Mouse (Mus musculus): Measurements from ENCODE around the gene 2610028H24Rik.

2610028H24Rik gene

DNA sequence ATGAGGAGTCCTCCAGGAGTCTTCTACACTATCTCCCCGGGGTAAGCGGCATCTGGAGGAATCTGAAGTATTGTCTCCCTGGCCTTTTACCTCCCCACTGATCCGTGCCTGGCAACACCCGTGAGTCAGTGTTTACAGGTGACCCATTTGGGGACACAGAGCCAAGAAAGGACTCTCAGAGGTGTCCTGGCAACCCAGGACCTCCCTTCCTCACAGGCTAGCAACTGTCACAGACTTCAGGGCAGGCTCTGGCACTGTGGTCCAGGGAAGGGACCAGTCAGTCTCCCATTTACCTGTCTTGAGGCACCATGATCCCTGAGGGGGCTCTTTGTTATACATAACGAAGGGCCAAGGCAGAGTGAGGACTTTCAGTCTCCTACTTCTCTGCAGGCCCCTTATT, at the start of gene 2610028H24Rik:
Gene 2610028H24Rik (plus strand): TSS at position 231 of the 400 bp plus-strand sequence.
- DNase-seq (ENCODE audit: low read depth, low spot score) = no peak

- no peak for DNase-seq (ENCODE audit: low read depth, low spot score)
Observed at GRCm38 (mm10) chr10:76408520-76408919, 40.4 kb upstream of the 2610028H24Rik start.

DNA sequence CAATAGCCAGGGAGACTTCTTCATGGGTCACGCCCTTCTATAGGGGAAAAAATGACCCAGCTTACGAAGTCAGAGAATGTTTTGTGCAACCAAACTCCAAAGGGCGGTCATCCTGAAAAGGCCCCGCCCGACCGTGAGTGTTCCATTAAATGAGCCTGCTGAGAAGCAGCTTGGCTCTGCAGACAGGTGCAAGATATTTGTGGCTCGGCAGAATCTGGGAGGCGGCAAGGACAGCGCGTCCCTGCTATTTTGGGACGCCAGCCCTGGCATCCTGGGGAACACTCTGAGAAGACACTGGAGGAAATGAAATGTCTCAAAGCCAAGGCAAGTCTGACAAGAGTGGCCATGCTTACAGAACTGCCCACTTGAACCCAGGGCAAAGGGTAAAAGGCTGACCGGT, 32.1 kb upstream of the 2610028H24Rik start:
- DNase-seq (ENCODE audit: low read depth, low spot score) = no peak

DNA sequence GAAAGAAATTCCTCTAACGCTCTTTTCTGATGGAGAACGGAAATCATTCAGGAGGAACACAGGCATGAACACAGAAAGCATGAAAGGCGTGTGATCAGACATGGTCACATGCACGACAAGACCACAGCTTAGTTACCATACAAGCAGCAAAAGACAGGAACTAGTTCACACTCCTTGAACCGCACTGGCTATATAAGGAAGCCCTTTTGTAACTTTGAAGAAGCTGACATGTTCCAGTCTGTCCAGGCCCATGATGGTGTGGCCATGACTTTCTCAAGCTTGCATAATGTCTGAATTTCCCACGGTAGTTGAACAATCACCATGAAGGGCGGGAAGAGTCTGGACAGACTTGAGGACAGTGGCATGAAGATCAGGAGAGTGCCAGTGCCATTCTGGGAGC, 23.2 kb upstream of the 2610028H24Rik start:
- DNase-seq (ENCODE audit: low read depth, low spot score) = no peak

DNA sequence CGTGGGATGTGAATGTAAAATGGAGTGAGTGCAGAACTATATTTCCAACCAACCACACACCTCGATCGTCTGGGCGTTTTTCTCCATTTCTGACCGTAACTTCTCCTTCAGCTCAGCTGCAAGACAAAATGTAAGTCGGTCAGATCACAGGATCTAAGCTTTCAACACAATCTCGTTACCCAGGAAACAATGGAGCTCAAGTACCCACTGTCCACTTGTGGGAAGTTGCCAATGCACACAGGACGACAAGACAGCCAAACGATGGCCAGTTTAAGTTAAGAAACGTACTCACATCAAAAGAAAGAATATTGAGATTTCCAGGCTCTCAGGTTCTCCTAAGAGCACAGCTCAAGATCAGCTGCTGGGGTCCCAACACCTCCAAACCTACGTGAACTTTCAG, 15.0 kb upstream of the 2610028H24Rik start:
- no peak for DNase-seq (ENCODE audit: low read depth, low spot score)

- no peak for DNase-seq (ENCODE audit: low read depth, low spot score)
Observed at GRCm38 (mm10) chr10:76439107-76439890, 9.6 kb upstream of the 2610028H24Rik start.

DNA sequence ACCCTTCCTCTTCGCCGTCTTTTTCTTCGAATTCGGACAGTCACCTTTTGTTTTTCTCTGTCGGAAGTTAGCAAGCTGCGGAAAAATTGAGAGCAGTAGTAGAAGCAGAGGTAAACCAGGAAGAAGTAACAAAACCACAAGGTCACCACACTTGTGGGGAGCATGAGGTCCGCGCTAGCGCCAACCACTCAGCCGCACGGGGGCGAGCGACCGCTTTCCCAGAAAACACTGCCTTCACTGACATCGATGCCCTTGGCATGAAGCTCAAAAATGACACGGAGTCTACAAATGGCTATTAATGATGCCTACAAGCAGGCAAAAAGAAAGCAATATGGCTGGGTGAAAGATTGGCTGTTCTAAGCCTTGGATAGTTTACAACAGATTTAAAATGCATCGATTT, 8.6 kb upstream of the 2610028H24Rik start, which contains the start of gene AC141477.1:
Gene AC141477.1 (minus strand): TSS at position 164 of the 400 bp plus-strand sequence.
- DNase-seq (ENCODE audit: low read depth, low spot score) = no peak

DNA sequence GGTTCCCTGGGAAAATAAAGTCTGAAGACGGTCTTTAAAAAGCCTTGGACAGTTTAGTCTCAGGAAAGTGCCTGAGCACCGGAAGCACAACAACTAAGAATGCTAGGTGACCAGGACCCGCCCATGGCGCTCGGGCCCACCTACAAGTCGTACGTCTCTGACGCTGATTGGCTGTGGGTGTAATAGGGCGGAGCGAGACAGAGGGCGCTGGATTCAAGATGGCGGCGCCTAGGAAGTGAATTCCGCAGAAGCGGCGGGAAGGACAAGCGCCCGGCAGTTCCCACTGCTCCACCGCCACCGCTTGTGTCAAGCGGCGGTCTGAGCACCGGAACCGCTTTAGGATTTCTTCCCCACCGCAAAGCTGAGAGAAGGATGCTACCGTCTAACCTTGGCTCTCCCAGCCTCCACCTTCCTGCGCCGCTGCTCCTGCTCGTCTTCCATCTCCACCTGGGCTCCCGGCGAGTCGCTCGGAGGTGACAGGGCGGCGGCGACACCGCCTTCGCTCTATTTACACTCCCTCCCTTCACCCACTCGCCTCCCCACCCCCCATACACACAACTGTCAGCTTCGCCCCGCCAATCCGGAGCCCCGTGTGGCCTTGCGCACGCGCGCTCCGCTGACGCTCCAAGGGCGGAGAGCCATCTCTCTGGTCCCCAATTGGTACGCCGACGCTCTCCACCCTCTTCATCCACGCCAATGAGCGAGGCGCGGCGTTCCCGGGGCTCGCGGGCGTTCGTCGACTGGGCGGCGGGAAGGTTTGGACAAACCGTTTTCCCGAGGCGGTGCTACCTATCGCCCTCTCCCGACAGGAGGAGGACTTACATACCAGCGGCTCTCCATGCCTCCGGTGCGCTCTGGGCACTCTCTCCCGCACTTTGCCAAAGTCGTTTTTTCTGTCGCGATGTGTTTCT, 6.4 kb upstream of the 2610028H24Rik start, which contains the start of gene Pcnt:
Gene Pcnt (minus strand): TSS at position 609 of the 911 bp plus-strand sequence.
- DNase-seq (ENCODE audit: low read depth, low spot score) = peak; percentile 91

GRCm38 (mm10) chr10:76445996-76446681, 2.7 kb upstream of the 2610028H24Rik start:
- no peak for DNase-seq (ENCODE audit: low read depth, low spot score)

DNA sequence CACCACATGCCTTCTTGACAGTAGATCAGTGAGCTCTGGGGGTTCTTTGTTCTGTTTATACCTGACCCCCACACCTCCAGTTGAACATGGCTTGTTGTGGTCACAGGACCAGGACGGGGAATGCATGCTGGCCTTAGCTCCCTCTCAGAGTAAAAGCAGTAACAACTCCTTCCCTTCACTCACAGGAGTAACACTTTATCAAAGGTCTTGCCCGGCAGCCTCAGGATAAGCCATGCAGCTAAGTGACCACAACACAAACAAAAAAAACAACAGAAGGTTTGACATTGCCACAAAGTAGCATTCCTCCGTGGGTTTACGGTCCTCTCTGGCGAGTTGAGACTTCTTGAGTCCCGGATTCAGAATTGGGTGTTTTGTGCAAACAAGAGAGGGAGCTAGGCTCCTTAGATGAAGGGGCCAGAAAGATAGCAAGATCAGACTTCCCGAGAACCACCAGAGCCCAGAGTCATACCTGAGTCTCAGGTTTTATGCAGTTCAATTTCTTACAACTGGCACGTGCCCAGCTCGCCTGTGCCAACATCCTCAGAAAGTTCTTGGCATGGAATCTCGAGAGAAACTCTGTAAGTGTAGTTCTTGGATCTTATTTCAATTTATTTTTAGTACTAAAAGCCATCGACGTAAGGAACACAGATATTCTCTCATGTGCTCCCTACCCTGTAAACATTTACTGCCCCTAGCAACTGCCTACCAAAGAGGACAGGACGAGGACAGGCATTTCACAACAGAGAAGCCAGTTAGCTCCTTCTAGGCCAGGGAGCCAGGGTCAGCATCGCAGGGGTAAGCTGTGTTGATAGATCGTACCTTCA, 1.3 kb upstream of the 2610028H24Rik start:
- no peak for DNase-seq (ENCODE audit: low read depth, low spot score)

- peak; percentile 26 for DNase-seq (ENCODE audit: low read depth, low spot score)
Observed at GRCm38 (mm10) chr10:76455289-76455688, 6.4 kb downstream of the 2610028H24Rik start.

DNA sequence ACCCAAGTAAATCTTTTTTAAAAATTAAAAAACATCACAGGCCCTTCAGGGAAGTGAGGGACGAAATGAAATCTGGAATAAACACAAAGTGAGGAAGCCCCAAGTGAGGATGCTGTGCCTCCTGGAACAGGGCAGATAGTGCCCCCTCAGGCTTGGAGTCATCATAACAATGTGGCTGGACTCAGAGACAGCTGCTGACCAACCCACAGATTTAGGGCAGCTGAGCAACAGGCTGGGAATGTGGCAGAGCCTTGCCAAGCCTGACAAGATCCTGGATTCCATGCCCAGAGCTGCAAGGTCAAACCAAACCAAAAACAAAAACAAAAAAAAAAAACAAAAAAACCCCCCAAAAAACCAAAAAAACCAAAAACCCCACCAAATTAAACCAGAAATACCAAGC, 12.4 kb downstream of the 2610028H24Rik start:
- no peak for DNase-seq (ENCODE audit: low read depth, low spot score)

DNA sequence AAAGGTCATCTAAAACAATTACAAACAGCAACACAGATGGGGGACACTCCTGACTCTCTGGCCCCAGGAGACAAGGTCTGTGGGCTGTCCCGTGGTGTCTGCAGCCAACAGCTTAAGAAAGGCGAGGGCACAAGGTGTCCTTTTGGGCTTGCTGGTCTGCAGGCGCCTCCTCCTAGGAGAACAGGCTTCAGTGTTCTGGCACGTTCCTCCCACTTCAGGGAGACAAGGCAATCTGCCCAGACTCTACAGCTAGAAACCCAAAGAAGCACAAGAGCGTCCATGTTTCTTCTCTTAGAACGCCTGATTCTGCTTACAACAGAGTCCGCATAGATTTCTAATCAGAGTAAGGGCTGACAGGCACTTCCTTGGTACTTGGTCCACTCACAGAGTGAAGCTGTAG, 13.4 kb downstream of the 2610028H24Rik start:
- no peak for DNase-seq (ENCODE audit: low read depth, low spot score)

GRCm38 (mm10) chr10:76462721-76463120, 13.8 kb downstream of the 2610028H24Rik start:
- DNase-seq (ENCODE audit: low read depth, low spot score) = no peak

DNA sequence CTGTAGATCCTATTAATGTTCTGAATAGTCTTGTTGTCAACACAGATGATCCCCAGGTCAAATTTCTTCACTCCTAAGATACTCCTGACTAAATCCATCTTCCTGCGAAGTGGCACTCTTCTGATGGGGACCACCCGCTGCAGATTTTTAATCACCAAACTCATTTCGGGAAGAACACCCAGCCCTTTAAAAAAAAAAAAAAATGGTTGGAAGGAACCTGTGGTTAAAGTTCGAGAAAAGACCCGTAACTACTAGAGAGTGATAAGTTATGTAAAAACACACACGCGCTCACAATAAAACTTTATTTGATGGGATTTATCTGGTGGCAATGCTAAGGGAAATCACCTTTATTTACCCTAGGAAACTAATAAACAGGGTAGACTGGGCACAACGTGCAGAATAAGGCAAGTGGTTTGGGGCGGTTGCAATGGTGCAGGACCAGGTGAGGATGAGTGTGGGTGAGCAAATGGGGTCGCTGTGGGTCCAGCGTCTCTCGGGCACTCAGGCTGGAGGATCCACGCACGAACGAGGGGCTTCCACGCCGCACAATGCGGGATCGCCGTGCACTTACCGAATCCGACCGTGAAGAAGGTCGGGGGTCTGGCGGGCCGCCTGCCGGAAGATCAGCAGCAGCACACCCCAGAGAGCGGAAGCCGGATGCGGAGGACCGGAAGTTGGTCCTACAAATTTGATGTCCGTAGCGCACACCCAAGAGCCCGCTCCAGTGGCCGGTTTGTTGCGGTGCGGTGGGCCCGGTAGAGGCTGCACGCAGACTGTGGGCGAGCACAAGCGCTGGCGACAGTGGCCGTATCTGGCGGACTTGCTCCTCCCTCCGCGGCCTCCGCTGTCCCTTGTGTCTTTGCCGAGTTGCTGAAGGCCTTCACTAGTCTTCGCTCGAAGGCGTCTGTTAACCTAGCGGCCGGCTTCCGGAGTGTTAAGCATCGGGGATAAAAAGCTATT, 19.6 kb downstream of the 2610028H24Rik start, which contains the start of the genes Mcm3ap and Ybey:
Gene Mcm3ap (plus strand): TSS at position 725 of the 960 bp plus-strand sequence.
Gene Ybey (minus strand): TSS at position 912 of the 960 bp plus-strand sequence.
- peak; percentile 84 for DNase-seq (ENCODE audit: low read depth, low spot score)

DNA sequence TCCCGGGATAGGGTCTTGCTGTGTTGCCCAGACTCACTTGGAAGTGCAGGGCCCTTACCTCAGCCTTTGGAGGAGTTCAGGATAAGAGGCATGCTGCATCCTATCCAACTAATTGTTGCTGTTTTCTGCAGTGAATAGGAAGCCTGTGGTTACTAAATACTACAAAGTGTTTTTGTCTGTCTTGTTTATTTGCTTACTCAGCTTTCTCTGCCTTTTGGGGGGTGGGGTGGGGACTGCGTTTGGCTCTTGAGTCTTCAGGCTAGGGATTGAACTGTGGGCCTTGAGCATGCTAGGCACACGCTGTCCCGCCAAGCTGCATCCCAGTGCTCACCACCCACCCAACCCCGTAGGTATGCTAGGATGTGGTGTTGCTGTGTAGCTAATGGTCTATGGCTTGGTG, 24.9 kb downstream of the 2610028H24Rik start:
- DNase-seq (ENCODE audit: low read depth, low spot score) = no peak

DNA sequence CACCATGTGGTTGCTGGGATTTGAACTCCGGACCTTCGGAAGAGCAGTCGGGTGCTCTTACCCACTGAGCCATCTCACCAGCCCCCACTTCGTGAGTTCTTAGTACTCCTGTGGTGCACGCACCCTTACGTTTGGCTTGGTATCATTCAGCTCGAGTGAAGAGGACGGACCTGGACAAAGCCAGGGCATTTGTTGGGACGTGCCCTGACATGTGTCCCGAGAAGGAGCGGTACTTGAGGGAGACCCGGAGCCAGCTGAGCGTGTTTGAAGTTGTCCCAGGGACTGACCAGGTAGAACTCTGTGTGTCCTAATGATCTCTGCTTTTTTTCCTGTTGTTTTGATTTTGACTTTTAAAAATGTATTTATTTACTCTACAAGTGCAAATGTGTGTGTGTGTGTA, 32.0 kb downstream of the 2610028H24Rik start:
- no peak for DNase-seq (ENCODE audit: low read depth, low spot score)

DNA sequence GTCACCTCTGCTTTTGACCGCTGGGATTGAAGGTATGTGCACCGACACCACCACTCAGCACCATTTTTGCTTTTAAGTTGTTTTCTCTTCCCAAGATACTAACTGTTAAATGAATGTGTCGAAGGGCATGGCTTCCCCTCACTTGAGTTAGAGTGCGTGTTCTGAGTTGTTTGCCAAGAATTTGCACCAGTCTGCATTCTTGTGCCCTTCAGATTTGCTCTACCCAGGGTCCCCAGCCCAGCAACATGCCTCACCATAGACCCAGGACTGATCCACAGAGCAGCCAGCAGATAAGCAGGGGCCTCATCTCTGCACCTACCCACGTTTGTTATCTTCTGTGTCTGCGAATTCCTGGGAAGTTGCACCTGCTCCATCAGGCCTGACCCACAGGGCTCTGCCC, 32.6 kb downstream of the 2610028H24Rik start:
- DNase-seq (ENCODE audit: low read depth, low spot score) = no peak

- no peak for DNase-seq (ENCODE audit: low read depth, low spot score)
Observed at GRCm38 (mm10) chr10:76486302-76486701, 37.4 kb downstream of the 2610028H24Rik start.

All from retina, adult 2 months (tissue).